Mouse (Mus musculus): ENCODE measurements around the gene Ccdc71. TPM values are rescaled to one million over a fixed set of nuclear protein-coding genes. Genes with fewer than 3 reads are reported as not detected.

Ccdc71 gene
- total RNA-seq, 2 experiments from 2014 or later, result 27.7 to 31.3 TPM

GRCm38 (mm10) chr9:108485301-108485875 lies 25.1 kb downstream of the Ccdc71 start:
- intact Hi-C loops (cut with DNase I), result no loop called here

GRCm38 (mm10) chr9:108486973-108487530 lies 26.7 kb downstream of the Ccdc71 start:
- intact Hi-C loops (cut with DNase I), result no loop called here
- DNase-seq, result no peak

More at GRCm38 (mm10) chr9:108485301-108485875, 25.1 kb downstream of the Ccdc71 start:
- no peak for DNase-seq

GRCm38 (mm10) chr9:108488403-108488802 lies 28.1 kb downstream of the Ccdc71 start:
- DNase-seq, result no peak
- intact Hi-C loops (cut with DNase I), result no loop called here

- DNase-seq, result no peak
- intact Hi-C loops (cut with DNase I), result no loop called here
Measured at GRCm38 (mm10) chr9:108489215-108489614, 28.9 kb downstream of the Ccdc71 start.

- no peak for DNase-seq
- intact Hi-C loops (cut with DNase I), result no loop called here
Measured at GRCm38 (mm10) chr9:108489702-108490558, 29.6 kb downstream of the Ccdc71 start.

- intact Hi-C loops (cut with DNase I), result no loop called here
- peak; percentile 97 for DNase-seq
Measured at GRCm38 (mm10) chr9:108490559-108491285, 30.4 kb downstream of the Ccdc71 start, which contains the start of gene Usp19. TSS of gene Usp19 (plus strand) at chr9:108490602.

- intact Hi-C loops (cut with DNase I), result no loop called here
- DNase-seq, result no peak
Measured at GRCm38 (mm10) chr9:108491286-108491580, 30.9 kb downstream of the Ccdc71 start.

- intact Hi-C loops (cut with DNase I), result loop anchor here (2.0 kb wide), 1 partner anchor 15 kb away; the partner anchor contains the start of gene Qars
- peak; percentile 47 to 53 for DNase-seq
Measured at GRCm38 (mm10) chr9:108492043-108492750, 31.9 kb downstream of the Ccdc71 start.

- intact Hi-C loops (cut with DNase I), result loop anchor here (2.0 kb wide), 1 partner anchor 14 kb away; the partner anchor contains the start of gene Qars
- no peak for DNase-seq
Measured at GRCm38 (mm10) chr9:108493246-108493645, 32.9 kb downstream of the Ccdc71 start.

- intact Hi-C loops (cut with DNase I), result no loop called here
- DNase-seq, result no peak
Measured at GRCm38 (mm10) chr9:108494146-108494825, 34.0 kb downstream of the Ccdc71 start.

GRCm38 (mm10) chr9:108494905-108495304 lies 34.6 kb downstream of the Ccdc71 start:
- no peak for DNase-seq
- intact Hi-C loops (cut with DNase I), result no loop called here

GRCm38 (mm10) chr9:108499231-108499630 lies 38.9 kb downstream of the Ccdc71 start:
- DNase-seq, result no peak
- intact Hi-C loops (cut with DNase I), result no loop called here

GRCm38 (mm10) chr9:108499943-108500342 lies 39.6 kb downstream of the Ccdc71 start:
- intact Hi-C loops (cut with DNase I), result no loop called here
- DNase-seq, result no peak

- intact Hi-C loops (cut with DNase I), result loop anchor here (2.0 kb wide), 1 partner anchor 14 kb away; no protein-coding TSS in a partner anchor
- DNase-seq, result no peak
Measured at GRCm38 (mm10) chr9:108506901-108507300, 46.6 kb downstream of the Ccdc71 start.

- intact Hi-C loops (cut with DNase I), result loop anchor here (2.0 kb wide), 1 partner anchor 15 kb away; no protein-coding TSS in a partner anchor
- peak; percentile 96 for DNase-seq
Measured at GRCm38 (mm10) chr9:108507619-108508434, 47.5 kb downstream of the Ccdc71 start, which contains the start of gene Qars. TSS of gene Qars (plus strand) at chr9:108507706.

GRCm38 (mm10) chr9:108508776-108509175 lies 48.4 kb downstream of the Ccdc71 start:
- no peak for DNase-seq
- intact Hi-C loops (cut with DNase I), result no loop called here

Data from heart, postnatal 10 days (tissue).